Mouse (Mus musculus): ENCODE data around the gene Fam83g.

DNA sequence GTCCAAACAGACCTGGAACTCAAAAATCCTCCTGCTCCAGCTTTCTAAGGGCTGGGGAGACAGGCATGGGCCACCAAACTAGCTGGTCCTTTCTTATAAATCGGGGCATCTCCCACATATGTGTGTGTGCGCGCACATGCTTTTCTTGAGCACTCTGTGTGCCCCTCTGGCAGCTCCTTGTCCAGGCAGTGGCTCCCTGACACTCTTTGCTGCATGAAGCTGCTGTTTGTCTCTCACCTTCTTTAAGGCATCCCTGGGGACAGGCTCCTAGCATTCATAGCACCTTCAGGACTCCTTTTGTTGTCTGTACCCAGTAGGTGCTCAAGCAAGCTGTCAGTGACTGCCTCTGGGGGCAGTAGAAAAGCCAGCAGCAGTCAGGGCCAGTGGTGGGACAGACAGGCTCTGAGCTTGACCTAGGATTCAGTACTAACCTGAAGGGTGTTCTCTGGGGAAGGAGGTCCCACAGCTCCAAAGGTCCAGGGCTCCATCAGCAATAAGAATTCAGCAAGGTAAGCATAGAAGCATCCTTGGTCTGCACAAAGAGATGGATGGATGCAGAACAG lies 25.4 kb upstream of the Fam83g start:
- no peak for TF ChIP-seq POLR2A (IDR thresholded peaks at IDR 0.05; ENCODE audit: insufficient read depth, low read depth, low read length)
- no peak for TF ChIP-seq CTCF (IDR thresholded peaks at IDR 0.05)
